Mouse (Mus musculus): ENCODE results near the gene Nfe2l2. TPM values are rescaled to one million over a fixed set of nuclear protein-coding genes. Genes with fewer than 3 reads are reported as not detected.

Gene Nfe2l2
- polyA plus RNA-seq, 1 experiment from 2014 or later = 40.7 TPM

GRCm38 (mm10) chr2:75730052-75730451, 25.6 kb upstream of the Nfe2l2 start:
- Histone ChIP-seq H3K9ac (no peak overlapping the region), H3K27me3 (no peaks in the 10 kb centered on the region), H3K9me3 (no peaks in the 10 kb centered on the region), H3K4me3 (no peak overlapping the region), H3K36me3 (no peaks in the 10 kb centered on the region), H3K27ac (no peak overlapping the region), H3K4me2 (no peak overlapping the region), H3K4me1 (no peaks in the 10 kb centered on the region)
- ATAC-seq (ENCODE audit: insufficient number of reproducible peaks, low FRiP score, low TSS enrichment, low read depth) = no peak
- 84% methylated on average over 10 of the region's 10 CpGs for WGBS

DNA sequence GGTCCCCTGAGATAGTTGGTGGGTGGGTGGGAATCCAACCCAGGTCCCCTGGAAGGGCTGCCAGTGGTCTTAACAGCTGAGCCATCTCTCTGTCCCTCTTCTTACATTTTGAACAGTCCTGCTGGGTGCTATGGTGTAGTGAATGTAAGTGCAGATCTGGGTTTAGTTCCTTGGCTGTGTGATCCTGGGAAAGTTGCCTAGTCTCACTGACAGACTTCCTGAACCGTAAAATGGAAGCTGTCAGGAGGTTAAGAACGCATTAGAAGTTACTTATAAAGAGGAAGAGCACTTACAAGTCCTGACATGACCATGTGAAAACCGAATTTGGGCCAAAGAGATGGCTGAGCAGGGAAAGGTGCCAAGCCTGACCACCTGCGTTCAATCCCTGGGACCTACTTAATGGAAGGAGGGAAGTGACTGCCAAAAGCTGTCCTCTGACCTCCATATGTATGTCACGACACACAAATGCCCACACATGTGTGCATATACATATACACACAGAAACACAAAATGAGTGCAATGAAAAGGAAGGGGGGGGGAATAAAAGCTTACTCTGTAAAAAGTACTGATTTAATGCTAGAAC, 20.5 kb upstream of the Nfe2l2 start:
- WGBS = 51% methylated on average over 5 of the region's 5 CpGs
- no peak for ATAC-seq (ENCODE audit: insufficient number of reproducible peaks, low FRiP score, low TSS enrichment, low read depth)

DNA sequence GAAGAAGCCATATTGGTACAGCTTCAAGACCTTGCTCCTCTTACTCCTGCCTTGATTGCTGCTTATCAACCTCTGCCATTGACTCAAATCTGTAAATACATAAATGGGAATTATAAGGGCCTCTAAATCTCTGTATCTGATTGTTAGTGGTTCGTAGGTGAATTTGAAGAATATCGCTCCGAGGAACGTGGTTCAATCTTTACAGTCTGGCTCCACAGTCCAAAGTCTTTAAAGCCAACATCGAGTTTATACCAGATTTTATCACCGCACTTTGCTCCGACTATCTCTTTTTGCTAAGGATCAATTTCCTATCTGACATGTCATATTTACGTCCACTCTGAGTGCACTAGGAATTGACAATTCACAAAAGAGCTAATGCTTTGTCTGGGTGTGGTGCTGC, 19.0 kb upstream of the Nfe2l2 start:
- 92% methylated on average over 8 of the region's 8 CpGs for WGBS
- H3K9ac ChIP-seq = no peak overlapping the region
- H3K36me3 ChIP-seq = no peaks in the 10 kb centered on the region
- H3K27ac ChIP-seq = no peak overlapping the region
- no peak overlapping the region for H3K4me3 ChIP-seq
- no peak for ATAC-seq (ENCODE audit: insufficient number of reproducible peaks, low FRiP score, low TSS enrichment, low read depth)
- no peaks in the 10 kb centered on the region for H3K9me3 ChIP-seq
- H3K27me3 ChIP-seq = no peaks in the 10 kb centered on the region
- H3K4me1 ChIP-seq = no peaks in the 10 kb centered on the region
- no peak overlapping the region for H3K4me2 ChIP-seq

More for the DNA sequence above, 20.5 kb upstream of the Nfe2l2 start:
- Histone ChIP-seq H3K4me3 (no peak overlapping the region), H3K4me2 (no peak overlapping the region), H3K9ac (no peak overlapping the region), H3K27ac (no peak overlapping the region), H3K4me1 (no peaks in the 10 kb centered on the region), H3K9me3 (no peaks in the 10 kb centered on the region), H3K36me3 (no peaks in the 10 kb centered on the region), H3K27me3 (no peaks in the 10 kb centered on the region)

DNA sequence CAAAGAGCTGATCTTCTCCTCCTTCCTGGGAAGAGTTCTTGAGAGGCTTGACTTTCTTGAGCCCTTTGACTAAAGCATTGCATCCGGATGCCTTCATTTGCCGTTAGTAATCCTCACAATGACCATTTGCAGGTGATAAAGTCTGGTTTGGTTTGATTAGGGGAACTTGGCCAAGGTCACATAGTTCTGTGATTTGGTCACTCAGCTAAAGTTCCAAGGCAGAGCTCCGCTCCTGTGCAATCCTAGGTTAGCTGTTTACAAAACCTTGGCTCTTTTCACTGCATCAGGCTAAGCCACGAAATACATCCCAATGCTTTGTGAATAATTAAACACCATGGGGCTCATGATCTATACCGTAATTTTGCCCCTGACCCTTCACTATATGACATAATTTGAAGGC, 18.5 kb upstream of the Nfe2l2 start:
- ATAC-seq (ENCODE audit: insufficient number of reproducible peaks, low FRiP score, low TSS enrichment, low read depth) = no peak
- H3K4me1 ChIP-seq = no peaks in the 10 kb centered on the region

GRCm38 (mm10) chr2:75720236-75721027, 16.0 kb upstream of the Nfe2l2 start:
- Histone ChIP-seq H3K4me1 (no peaks in the 10 kb centered on the region), H3K9me3 (no peaks in the 10 kb centered on the region), H3K27me3 (no peaks in the 10 kb centered on the region), H3K36me3 (no peaks in the 10 kb centered on the region), H3K4me3 (no peak overlapping the region), H3K4me2 (no peak overlapping the region), H3K27ac (no peak overlapping the region), H3K9ac (no peak overlapping the region)
- ATAC-seq (ENCODE audit: insufficient number of reproducible peaks, low FRiP score, low TSS enrichment, low read depth) = no peak
- 73% methylated on average over 11 of the region's 11 CpGs for WGBS

More for the DNA sequence above, 18.5 kb upstream of the Nfe2l2 start:
- H3K27me3 ChIP-seq = no peaks in the 10 kb centered on the region
- no peak overlapping the region for H3K4me2 ChIP-seq
- no peak overlapping the region for H3K4me3 ChIP-seq
- no peaks in the 10 kb centered on the region for H3K9me3 ChIP-seq
- 68% methylated on average over 5 of the region's 5 CpGs for WGBS
- H3K36me3 ChIP-seq = no peaks in the 10 kb centered on the region
- H3K9ac ChIP-seq = no peak overlapping the region
- H3K27ac ChIP-seq = no peak overlapping the region

GRCm38 (mm10) chr2:75719331-75719869, 15.0 kb upstream of the Nfe2l2 start:
- H3K27me3 ChIP-seq = no peaks in the 10 kb centered on the region
- no peak overlapping the region for H3K27ac ChIP-seq
- H3K36me3 ChIP-seq = no peaks in the 10 kb centered on the region
- H3K9ac ChIP-seq = no peak overlapping the region
- WGBS = 78% methylated on average over 3 of the region's 3 CpGs
- no peak for ATAC-seq (ENCODE audit: insufficient number of reproducible peaks, low FRiP score, low TSS enrichment, low read depth)
- no peak overlapping the region for H3K4me3 ChIP-seq
- H3K4me1 ChIP-seq = no peaks in the 10 kb centered on the region
- H3K4me2 ChIP-seq = no peak overlapping the region
- no peaks in the 10 kb centered on the region for H3K9me3 ChIP-seq

- no peak overlapping the region for H3K9ac ChIP-seq
- ATAC-seq (ENCODE audit: insufficient number of reproducible peaks, low FRiP score, low TSS enrichment, low read depth) = no peak
These were observed 11.9 kb upstream of the Nfe2l2 start for GRCm38 (mm10) chr2:75716046-75717016.

DNA sequence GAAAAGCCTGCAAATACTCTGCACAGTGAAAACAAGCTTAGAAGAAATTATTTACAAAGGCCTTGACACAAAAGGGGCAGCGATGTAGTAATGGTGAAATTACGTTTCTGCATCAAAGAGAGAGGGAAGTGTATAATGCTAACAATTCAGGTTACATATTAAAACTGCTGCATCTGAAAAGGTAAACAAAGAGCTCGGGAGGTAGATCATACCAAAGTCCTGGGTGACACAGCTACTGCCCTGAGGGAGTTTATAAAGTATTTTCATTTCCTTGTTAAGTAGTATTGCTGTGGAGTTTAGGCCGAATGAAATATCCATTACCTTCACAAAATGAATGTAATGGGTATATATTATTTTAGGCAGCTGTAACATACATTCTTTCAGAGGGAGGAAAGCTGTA, 10.3 kb upstream of the Nfe2l2 start:
- H3K9me3 ChIP-seq = no peaks in the 10 kb centered on the region
- no peaks in the 10 kb centered on the region for H3K4me1 ChIP-seq
- no peak overlapping the region for H3K4me3 ChIP-seq
- no peak overlapping the region for H3K27ac ChIP-seq
- no peak overlapping the region for H3K9ac ChIP-seq
- no peak for ATAC-seq (ENCODE audit: insufficient number of reproducible peaks, low FRiP score, low TSS enrichment, low read depth)
- 62% methylated on average over 4 of the region's 4 CpGs for WGBS
- no peaks in the 10 kb centered on the region for H3K27me3 ChIP-seq
- no peak overlapping the region for H3K4me2 ChIP-seq
- no peaks in the 10 kb centered on the region for H3K36me3 ChIP-seq

More at GRCm38 (mm10) chr2:75716046-75717016, 11.9 kb upstream of the Nfe2l2 start:
- H3K27me3 ChIP-seq = no peaks in the 10 kb centered on the region
- H3K4me1 ChIP-seq = no peaks in the 10 kb centered on the region
- H3K9me3 ChIP-seq = no peaks in the 10 kb centered on the region
- WGBS = 44% methylated on average over 12 of the region's 12 CpGs
- H3K36me3 ChIP-seq = no peaks in the 10 kb centered on the region
- no peak overlapping the region for H3K27ac ChIP-seq
- H3K4me3 ChIP-seq = no peak overlapping the region
- H3K4me2 ChIP-seq = no peak overlapping the region

DNA sequence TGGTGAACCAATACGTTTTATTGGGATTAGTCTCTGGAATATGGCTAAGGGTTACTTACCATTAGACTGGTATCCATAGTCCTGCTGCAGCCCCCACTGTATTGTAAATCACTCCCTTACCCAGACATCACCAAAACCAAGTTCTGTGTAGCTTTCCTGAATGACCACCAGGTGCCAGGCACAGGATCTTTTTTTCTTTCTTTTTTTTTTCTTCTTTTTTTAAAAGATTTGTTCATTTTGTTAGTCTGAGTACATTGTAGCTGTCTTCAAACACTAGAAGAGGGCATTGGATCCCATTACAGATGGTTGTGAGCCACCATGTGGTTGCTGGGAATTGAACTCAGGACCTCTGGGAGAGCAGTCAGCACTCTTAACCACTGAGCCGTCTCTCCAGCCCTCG, 8.6 kb upstream of the Nfe2l2 start:
- no peak overlapping the region for H3K4me3 ChIP-seq
- no peaks in the 10 kb centered on the region for H3K27me3 ChIP-seq
- H3K9ac ChIP-seq = no peak overlapping the region
- H3K36me3 ChIP-seq = no peaks in the 10 kb centered on the region
- H3K9me3 ChIP-seq = no peaks in the 10 kb centered on the region
- no peak overlapping the region for H3K27ac ChIP-seq
- no peak overlapping the region for H3K4me2 ChIP-seq
- no peak for ATAC-seq (ENCODE audit: insufficient number of reproducible peaks, low FRiP score, low TSS enrichment, low read depth)
- H3K4me1 ChIP-seq = no peaks in the 10 kb centered on the region
- 87% methylated on average over 3 of the region's 3 CpGs for WGBS

GRCm38 (mm10) chr2:75707420-75707819, 3.0 kb upstream of the Nfe2l2 start:
- WGBS = 27% methylated on average over 1 of the region's 1 CpGs
- no peak for ATAC-seq (ENCODE audit: insufficient number of reproducible peaks, low FRiP score, low TSS enrichment, low read depth)

GRCm38 (mm10) chr2:75706435-75706834, 2.0 kb upstream of the Nfe2l2 start:
- Histone ChIP-seq H3K9me3 (no peaks in the 10 kb centered on the region), H3K36me3 (no peaks in the 10 kb centered on the region), H3K27me3 (no peaks in the 10 kb centered on the region), H3K27ac (no peak overlapping the region), H3K4me1 (peaks cover 18% of the 10 kb centered on the region), H3K4me3 (no peak overlapping the region), H3K9ac (no peak overlapping the region), H3K4me2 (no peak overlapping the region)
- WGBS = 52% methylated on average over 5 of the region's 5 CpGs
- ATAC-seq (ENCODE audit: insufficient number of reproducible peaks, low FRiP score, low TSS enrichment, low read depth) = no peak

More at GRCm38 (mm10) chr2:75707420-75707819, 3.0 kb upstream of the Nfe2l2 start:
- Histone ChIP-seq H3K4me1 (peaks cover 16% of the 10 kb centered on the region), H3K4me2 (no peak overlapping the region), H3K9me3 (no peaks in the 10 kb centered on the region), H3K27me3 (no peaks in the 10 kb centered on the region), H3K36me3 (no peaks in the 10 kb centered on the region), H3K27ac (no peak overlapping the region), H3K9ac (no peak overlapping the region), H3K4me3 (no peak overlapping the region)

All from limb, embryonic 15.5 days (tissue).